Mouse (Mus musculus): ENCODE results near the gene Sv2c. TPM values are rescaled to one million over a fixed set of nuclear protein-coding genes. Genes with fewer than 3 reads are reported as not detected.
"Not testable (repeated sequence)": the region's sequence is repeated elsewhere in the genome, so short reads cannot be mapped to it uniquely, and the experiment has no call there.

Sv2c gene
- polyA plus RNA-seq, 1 experiment: 0.17 TPM

DNA sequence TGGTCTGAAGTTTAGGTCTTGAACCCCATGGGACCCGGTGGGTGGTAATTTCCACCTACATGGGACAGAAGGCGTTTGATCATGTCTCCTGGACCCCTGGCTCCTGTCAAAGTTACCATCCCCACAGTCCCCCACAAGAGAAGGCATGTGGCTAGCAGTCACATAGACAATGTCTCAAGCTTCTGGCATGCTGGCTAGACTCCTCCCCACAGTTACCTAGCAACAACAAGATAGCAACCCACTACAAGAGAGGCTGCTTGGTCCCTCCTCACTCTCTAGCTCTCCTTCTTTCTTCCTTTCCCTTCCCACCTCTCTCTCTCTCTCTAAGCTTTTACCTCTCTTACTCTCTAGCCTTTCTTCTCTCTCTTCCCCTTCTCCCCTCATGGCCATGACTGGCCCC lies 164.3 kb downstream of the Sv2c start:
- DNase-seq (ENCODE audit: low spot score): not testable (repeated sequence)

DNA sequence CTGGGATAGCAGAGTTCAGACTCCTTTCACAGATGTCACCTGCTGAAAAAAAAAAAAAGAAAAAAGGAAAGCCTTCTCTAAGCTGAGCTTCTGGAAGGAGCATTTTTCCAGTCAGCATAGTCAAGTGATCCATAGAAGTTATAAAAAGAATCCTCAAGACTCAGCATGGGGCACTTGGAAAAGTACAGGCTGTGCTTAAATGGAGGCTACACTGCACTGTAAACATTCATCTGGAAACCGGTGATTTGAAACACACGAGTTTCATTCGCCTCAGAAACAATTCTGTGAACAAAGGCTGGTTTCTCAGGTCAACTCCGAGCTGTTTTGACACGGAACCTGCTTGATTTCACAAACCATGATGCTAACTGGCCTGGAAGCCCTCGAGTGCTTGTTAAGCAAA lies 165.6 kb downstream of the Sv2c start:
- no peak for DNase-seq (ENCODE audit: low spot score)

DNA sequence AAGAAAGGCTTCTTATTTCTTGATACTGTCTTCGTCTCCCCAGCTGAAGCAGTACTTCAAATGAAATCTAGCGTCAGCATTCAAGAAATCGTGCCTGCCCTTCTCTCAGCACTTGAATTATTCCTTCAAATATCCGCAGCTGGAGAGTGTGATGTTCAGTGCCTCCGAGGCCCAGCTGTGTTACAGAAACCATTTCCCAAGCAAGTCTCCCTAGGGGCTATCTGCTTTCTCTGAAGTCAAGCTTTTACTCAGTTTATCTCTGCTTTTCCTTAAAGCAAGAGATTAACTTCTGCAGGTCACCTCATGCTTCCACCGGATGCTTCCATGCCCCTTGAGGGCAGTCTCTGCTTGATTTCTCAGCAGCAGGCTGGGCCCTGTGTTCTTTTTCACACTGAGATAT lies 166.8 kb downstream of the Sv2c start:
- DNase-seq (ENCODE audit: low spot score): no peak

DNA sequence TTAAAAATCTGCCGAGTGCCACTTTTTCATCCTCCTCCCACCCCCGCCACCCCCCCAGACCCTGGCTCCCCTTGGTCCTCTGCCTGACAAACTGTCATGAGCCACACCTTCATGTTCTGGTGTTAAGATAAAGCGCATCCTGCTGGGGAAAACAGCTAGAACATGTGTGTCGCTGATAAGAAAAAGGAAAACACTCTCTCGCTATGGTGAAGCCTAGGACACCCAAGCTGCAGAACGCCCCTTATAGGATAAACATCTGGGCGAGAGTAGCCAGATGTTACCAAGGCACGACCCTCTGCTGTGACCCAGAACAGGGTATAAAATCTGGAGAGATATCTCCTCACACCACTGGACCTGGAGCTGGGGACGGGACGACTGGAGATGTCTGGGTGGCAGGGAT lies 167.2 kb downstream of the Sv2c start:
- DNase-seq (ENCODE audit: low spot score): no peak

DNA sequence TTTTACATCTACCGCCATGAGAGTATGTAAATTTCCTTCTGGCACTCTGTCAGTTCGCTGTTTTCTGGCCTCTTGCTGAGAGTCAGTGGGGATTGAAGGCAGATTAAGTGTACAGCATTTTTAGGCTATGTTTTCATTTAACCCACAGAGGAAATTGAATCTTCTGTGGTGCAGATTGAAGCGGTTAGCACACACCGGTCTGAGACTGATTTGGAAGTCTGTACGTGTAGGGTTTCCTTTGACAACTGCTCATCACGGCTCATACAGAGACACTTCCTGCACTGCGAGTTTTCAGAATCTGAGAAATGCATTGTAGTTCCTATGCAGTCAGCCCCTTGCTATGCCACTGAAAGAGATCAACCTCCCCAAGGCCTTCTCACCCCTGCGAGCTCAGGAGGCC lies 168.2 kb downstream of the Sv2c start:
- DNase-seq (ENCODE audit: low spot score): no peak

DNA sequence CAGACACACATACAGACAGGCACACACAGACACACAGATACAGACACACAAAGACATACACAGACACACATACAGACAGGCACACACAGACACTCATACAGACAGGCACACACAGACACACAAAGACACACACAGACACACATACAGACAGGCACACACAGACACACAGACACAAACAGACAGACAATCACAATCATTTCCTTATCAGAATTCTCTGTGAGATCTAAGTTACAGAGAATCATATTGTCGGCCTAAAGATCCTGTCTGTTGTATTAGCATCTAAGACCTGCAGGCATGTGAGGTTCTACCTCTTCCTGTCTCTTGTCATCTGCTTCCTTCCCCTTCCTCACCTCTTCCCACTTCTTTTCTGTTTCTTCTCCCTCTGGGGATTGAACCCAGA lies 168.7 kb downstream of the Sv2c start:
- DNase-seq (ENCODE audit: low spot score): no peak

DNA sequence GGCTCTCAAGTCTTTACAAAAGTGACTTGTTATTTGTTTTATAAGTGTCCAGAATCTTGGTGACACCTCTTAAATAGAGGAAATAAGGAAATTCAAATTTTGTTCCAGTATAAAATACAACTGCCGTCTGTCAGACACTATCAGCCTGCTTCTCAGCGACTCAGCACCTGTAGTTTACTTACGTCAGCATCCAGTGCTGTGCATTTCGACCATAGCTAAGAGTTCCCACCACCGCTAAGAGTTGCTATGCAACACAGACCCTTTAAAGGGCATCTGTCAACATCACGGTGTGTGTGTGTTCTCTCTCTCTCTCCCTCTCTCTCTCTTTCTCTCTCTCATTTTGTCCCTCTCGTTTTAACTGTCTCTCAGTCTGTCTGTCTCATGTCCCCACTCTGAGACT lies 170.5 kb downstream of the Sv2c start:
- no peak for DNase-seq (ENCODE audit: low spot score)

DNA sequence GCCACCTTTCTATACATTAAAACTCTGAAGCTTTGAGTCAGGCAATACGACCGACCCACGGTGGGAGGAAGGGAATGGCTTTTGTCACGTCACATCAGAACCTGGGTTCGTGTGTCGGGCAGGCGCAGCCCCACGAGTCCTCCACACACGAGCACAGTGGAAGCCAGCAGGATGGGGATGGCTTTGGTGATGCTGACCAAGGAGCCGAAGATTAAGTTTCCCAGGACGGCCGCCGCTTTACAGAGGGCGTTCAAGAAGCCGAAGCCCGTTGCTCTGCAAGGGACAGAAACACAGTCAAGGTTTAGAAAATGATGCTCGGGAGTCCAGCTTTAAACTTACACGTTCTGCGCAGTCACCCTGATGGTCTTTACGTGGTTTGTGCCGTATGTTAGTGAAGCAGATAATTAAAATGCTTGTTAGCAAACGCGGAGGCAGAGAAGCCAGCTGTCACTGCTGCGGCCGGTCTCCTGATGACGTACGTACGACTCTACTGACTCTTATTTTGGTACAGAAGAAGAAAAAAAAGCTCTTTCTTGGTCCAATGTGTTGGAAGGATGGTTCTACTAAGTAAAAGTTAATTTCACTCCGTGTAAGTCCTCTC lies 171.1 kb downstream of the Sv2c start:
- no peak for DNase-seq (ENCODE audit: low spot score)

DNA sequence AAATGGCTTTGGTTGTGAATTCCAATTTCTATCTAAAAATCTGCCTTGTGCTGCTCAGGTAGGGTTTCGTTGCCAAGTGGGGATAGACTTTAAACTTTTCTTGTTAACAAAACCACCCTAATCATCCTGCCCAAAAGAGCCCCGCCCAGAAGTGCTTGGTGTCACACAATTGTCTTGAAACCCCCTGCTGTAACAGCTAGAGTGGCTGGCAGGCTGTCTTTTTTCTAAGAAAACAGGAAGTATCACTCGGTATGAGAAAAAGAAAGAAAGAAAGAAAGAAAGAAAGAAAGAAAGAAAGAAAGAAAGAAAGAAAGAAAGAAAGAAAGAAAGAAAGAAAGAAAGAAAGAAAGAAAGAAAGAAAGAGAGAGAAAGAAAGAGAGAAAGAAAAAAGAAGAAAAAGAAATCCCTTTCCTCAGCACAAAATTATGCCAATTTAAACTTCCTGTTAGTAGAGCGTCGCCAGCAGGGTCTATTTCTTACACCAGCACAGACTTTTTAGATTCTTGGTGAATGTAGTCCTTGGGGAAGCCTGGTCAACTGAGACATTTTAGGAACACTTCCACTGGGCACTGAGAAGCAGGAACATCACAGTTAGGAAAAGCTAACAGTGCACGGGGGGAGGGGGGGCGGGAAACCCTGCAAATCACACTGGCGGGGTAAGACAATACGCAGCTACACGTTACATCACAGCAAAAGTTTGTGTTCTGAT lies 171.7 kb downstream of the Sv2c start:
- no peak for DNase-seq (ENCODE audit: low spot score)

DNA sequence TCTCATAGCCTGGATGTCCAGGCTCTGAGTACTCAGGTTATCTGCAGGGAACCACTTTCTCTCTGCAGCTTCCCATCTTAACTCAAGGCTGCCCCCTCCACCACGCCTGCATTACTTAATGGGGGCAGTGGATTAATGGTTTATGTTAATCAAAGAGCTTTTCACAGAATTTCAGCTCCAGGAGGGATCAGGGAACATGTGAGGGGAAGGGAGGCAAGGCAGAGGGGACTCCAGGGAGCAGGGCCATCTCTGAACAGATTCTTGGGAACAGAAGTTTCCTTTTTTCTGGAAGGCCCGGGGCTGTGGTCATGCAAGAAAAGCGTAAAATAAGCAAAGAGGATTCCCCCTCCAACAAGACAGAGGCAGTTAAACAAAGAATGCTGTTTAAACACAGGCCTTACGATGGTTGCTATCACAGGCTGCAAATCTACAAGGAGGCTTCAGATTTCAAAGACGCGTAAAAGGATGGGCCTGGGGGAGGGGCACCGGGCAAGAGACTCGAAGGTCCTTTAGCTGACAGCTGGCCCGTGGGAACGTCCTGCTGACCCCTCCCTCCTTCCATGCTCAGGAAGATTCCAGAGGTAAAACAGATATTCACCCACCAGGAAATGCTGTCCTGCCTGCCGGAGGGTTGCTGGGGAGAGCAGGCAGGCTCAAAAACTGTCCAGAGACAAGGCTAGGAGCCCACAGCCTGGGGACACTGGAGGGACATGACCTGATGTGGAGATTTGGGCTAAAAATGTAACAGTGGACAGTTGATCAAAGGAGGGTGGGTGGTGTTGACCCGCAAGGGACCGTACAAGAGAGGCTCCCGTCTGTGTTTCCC lies 172.5 kb downstream of the Sv2c start:
- DNase-seq (ENCODE audit: low spot score): no peak

DNA sequence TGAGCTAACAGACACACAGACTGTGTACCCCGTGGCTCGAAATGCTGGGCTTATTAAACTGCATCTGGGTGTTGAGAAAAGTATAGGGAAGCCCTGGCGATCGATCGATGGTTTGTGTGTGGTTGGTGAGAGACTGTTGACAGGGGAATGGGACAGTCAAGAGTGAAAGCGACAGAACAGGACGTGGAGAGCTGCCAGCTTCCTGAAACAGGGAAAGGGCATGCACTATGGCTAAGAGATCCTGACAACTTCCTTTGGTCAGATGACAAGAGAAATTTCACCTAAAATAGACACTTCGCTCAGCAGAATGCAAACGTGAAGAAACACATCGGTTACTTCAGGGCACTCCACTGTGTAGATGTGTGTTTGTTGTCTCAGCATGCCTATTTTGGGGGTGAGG lies 175.2 kb downstream of the Sv2c start:
- DNase-seq (ENCODE audit: low spot score): no peak

DNA sequence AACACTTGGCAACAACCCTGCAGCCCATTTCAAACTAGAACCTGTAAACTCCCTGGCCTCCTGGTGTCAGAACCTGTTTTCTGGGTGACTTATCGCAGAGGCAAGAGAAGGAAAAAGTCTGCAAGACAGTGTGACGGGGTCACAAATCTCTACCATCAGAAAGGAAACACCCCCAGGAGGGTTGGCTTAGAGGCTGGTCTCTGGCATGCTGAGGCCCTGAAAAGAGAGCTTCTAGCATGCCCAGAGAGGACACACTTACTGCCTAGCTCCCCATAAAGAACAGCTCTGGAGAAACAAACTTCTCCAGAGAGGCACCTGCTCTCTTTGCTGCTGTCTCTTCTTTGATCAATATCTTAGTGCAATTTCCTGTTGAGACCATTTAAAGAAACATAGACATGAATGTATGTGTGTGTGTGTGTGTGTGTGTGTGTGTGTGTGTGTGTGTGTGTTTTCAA lies 176.0 kb downstream of the Sv2c start:
- DNase-seq (ENCODE audit: low spot score): no peak

DNA sequence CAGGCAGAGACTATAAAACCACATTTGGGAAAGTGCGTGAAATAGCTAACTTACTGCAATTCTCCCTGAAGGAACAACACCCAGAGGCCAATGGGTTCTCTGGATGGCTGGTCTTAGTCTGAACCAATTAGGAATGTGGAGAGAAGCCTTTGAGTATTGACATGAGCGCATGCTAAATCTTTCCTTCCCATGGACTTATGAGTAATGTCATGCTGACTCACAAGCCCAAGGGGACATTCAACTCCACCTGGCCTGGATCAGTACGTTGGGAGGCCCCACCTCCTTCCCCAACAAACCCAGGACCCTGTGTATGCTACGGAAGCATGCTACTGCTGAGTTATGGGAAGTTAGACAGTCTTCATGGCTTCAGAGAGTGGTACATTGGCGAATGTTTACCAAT lies 177.2 kb downstream of the Sv2c start:
- DNase-seq (ENCODE audit: low spot score): no peak

DNA sequence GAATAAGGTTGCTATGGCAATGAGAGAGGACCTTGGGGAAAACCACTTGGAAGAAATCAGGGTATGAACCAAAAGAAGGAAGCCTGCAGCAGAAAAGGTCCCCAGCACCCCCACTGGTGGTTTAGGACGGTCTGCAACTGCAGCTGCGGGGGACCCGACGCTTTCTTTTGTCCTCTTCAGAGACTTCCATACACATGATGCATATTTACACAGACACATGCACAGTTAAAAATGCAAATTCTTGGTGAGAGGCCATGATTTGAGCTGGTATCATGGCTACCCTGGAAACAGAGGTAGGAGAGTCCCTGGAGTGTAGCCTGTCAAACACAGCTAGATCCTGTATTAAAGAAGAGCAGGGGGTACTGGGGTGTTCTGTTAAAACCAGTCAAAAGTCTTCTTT lies 178.7 kb downstream of the Sv2c start:
- DNase-seq (ENCODE audit: low spot score): no peak

DNA sequence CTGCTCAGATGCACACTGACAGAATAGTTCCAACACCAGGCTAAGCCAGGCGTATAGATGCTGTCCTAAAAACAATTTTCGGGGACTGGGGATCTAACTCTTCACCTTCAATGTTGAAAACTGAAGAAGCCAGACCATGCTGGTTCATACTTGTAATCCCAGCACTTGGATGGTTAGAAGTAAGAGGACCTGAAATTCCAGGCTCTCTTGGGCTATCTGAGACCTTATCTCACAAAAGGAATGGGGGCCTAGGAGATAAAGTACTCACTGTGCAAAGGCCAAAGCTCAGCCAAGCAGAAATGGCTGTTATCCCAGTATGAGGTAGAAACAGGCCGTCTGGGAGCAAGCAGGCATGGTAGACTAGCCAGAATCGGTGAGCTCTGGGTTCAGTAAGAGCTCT lies 180.1 kb downstream of the Sv2c start:
- no peak for DNase-seq (ENCODE audit: low spot score)

DNA sequence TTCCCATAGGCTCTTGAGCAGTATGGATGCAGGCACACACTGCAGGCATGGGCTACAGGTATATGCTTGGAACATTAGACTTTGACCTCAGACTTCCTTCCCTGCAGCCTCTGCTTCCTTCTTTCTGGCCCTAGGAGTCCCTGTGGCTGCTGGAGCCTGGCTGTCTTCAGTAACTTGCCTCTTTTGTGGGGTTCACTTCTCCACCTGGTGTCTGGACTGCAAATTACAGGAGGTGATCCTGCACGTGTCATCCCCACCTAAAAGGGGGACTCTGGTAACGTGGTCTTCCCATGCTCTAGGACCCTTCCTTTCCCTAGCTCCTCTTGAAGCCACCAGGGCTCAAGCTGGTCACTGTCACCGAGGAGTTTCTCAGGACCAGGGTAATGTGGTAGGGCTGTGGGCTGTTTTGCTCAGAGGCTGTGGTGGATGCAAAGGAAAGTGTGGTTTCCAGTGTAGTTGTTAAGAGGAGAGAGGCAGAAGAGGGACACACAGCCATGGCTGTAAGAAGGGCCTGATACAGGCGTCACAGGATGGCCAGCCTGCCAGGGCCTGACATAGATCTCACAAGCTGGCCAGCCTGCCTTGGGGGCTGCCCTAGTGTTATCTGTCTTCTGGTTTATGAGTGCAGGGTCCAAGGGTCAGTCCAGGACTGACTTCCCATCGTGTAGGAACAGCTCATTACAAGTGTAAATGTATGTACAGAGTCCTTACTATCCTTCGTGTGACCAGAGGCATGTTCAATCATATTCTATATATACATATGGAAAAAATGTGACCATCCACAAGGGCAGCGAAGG lies 181.1 kb downstream of the Sv2c start:
- DNase-seq (ENCODE audit: low spot score): no peak

DNA sequence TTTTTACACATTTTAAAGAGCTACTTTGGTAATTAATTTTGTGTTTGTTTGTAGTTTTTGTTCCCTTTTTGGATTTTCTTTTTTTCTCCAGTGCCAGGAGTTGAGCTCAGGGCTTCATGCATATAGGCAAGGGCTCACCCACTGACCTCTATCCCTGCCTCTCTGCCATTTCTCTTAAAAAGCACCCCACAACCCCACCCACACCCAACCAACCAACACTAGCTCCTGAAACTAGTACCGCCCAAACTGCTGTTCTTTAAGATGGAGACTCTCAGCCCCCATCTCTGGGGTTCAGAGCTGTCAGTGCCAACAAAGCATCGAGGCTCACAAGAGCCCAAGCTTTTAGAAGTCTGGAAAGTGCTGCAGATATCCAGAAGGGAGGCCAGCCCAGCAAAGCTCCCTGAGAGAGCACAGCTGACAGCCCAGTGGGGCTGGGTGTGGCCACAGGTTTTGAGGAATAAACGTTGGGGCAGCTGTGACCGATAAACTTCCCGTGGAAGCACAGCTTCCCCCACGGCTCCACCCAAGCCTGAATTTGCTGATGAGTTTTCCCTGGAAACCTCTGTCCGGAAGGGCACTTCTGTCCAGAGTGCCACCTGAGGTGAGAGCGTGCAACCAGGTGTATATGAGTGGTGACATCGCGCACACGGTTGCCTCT lies 181.8 kb downstream of the Sv2c start:
- DNase-seq (ENCODE audit: low spot score): no peak

DNA sequence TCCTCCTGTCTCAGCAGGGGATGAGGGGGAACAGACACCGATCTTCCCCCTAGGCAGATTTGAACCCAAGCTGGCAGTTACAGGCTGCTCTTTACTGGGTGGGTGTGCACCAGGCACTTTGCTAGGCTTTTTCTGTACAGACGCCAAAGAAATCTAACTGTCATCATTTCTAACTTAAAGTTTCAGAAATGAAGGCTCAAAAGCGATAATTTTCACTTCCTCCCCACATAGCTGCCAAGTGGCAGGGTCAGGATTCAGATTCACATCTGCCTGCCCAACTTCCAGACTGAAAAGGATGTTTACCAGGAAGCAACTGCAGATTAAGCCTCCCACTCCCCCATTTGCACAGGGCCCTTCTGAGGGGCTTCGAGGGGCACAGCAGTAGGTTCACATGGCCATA lies 183.0 kb downstream of the Sv2c start:
- no peak for DNase-seq (ENCODE audit: low spot score)

DNA sequence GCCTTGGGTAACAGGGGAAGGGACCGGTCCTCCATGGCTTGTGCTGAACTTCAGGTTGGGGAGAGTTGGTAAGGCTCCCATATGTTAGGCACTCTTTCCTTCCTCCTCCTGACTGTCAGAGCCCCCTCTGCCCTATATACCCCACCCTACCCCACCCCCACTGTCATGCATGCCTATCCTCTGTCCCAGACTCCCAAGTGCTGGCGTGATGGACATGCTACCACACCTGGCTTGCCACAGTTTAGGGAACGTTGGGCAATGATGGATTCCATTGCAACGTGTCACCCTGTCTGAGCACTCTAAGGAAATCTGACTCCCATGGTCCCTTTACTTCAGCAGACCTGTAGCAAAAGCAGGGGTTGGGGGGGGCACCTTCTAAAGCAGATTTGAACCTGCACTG lies 183.6 kb downstream of the Sv2c start:
- no peak for DNase-seq (ENCODE audit: low spot score)

DNA sequence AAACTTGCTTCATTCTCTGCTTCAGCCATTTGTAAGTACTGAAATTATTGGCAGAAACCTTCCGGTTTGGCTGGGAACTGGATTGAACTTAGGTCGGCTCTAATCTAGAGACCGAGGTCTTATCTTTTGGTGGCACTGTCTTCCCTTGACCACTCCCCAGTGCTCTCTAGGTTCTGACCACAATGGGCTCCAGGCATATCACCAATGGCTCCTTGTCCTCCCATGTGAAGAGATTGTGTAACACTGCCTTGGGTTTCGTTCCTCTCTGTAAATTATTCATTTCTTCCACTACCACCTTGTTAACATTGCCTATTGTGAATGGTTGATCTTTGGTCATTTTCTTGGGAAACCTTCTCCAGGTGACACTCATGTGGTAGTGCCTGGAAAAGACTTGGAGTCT lies 184.0 kb downstream of the Sv2c start:
- no peak for DNase-seq (ENCODE audit: low spot score)

DNA sequence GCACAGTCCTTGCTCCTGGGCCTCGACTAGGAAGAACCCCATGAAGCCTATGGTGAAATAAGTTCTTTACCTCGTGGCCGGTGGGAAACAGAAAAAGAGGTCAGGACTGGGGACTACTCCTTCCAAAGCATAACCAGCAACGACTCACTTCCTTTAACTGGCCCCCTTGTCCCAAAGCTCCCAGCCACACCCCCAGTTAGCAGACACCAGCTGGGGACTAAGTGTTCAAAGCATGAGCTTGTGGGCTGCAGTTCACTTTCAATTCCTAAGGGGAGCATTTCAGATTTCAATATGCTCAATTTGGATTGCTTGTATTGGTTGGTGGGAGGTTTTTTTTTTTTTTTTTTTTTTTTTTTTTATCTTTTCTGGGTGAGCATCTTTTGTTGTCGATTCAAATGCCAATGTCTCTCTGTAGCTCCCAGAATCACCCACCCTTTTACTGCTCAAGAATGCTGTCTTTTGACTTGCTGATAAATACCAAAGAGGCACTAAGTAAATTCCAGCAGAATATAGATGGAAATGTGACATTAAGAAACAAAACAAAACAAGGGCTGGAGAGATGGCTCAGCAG lies 186.4 kb downstream of the Sv2c start:
- DNase-seq (ENCODE audit: low spot score): no peak
